Mouse (Mus musculus) adrenal gland, postnatal 4 days (tissue): ENCODE data around the gene Slc7a6. TPM values are rescaled to one million over a fixed set of nuclear protein-coding genes. Genes with fewer than 3 reads are reported as not detected.

Experiments used
- DNase-seq, 2 experiments: peaks; one replicate each; pipeline ENCODE4 v3.0.0; 2021 to 2022; ENCODE audit warnings: low spot score in 2 of 2, mixed read lengths in 2 of 2
- long read RNA-seq, 2 experiments: library from polyadenylated mRNA; stranded (forward); transcript quantifications; one replicate each; pipeline ENCODE4 v2.0.0; 2021
- total RNA-seq, 2 experiments: library from RNA; stranded (reverse); gene quantifications; 2 replicates each; pipeline ENCODE4 v1.2.3; 2021

Slc7a6 gene
- total RNA-seq = 10 to 100 TPM; 21.0 to 25.3 TPM
- long read RNA-seq, experiment 1, partial matches to known transcripts = 1 of 2 reads
- long read RNA-seq, experiment 1, other reads (novel, unspliced or antisense) = 0 of 2 reads
- long read RNA-seq, experiment 2, transcript Slc7a6-201 (10 exons, 3,750 nt) = major isoform, 8 of 14 reads
- long read RNA-seq, experiment 2, partial matches to known transcripts = 5 of 14 reads
- long read RNA-seq, experiment 2, other reads (novel, unspliced or antisense) = 1 of 14 reads

GRCm38 (mm10) chr8:106168356-106169016, at the start of gene Slc7a6:
TSS of gene Slc7a6 (plus strand) at chr8:106168857.
- DNase-seq = peak; percentile 53 to 64

- DNase-seq = no peak
Observed at GRCm38 (mm10) chr8:106123443-106123842, 45.2 kb upstream of the Slc7a6 start.

DNA sequence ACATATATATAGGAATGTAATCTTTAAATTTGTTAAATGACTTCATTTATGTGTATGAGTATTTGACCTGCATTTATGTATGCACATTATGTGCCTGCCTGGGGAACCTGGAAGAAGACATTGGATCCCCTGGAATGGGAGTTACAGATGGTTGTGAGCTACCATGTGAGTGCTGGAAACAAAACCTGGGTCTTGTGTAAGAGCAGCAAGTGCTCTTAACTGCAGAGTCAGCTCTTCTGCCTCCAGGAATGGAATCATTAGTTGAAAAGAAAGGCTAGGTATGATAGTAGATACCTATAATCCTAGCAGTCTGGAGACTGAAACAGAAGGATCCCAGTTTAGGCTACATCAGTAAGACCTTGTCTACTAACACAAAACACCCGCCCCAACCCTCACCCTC, 42.6 kb upstream of the Slc7a6 start:
- no peak for DNase-seq

DNA sequence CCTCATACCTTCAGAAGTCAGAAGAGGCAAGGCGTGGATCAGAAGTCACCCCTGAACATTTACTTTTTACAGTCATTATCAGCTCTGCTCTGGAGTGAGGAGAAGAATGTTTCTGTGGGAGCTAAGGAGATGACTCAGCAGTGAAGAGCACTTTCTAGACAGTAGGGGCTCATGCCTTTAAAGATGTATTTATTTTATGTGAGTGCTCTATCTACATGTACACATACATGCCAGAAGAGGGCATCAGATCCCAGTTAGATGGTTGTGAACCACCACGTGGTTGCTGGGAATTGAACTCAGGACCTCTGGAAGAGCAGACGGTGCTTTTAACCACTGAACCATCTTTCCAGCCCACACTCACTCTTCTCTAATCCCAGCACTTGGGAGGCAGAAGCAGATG, 41.6 kb upstream of the Slc7a6 start:
- no peak for DNase-seq

- DNase-seq = no peak
Observed at GRCm38 (mm10) chr8:106127882-106128410, 40.7 kb upstream of the Slc7a6 start.

- DNase-seq = no peak
Observed at GRCm38 (mm10) chr8:106129232-106129930, 39.3 kb upstream of the Slc7a6 start.

DNA sequence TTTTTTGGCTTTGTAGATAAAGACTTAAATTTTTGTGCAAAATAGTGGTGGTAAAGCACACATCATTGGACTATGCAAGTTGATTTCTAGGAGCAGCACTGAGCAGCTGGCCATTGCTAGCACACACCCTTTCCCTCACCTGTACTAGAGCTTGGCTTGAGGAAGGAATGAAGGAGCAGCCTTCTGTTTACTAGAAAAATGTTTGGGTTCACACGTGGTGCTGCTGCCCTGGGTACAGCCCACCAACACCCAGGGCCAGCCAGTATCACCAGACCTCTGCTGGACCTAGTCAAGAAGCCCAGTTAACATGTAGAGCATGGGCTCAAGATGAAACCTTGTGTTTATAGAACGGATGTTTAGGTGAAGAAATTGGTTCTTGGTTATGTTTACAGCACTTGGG, 38.7 kb upstream of the Slc7a6 start:
- DNase-seq = no peak

GRCm38 (mm10) chr8:106130505-106130904, 38.2 kb upstream of the Slc7a6 start:
- DNase-seq = no peak

DNA sequence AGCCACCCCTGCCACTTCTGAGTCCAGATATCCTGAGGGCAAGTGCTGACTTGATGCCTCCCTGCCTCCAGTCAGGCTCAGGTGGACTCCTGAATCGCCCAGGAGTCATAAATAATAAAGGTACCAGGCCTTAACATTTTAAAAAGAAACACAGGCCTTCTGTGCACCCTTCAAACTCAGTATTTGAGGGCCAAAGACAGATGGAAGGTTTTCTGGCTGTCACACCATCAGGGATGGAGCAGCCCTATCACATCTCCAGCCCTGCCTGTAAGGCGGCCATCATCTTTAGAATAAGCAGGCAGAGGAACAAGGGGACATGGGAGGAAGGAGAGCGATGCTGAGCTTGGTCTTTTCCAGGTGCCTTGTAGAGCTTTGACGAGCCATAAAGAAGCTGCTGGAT, 37.6 kb upstream of the Slc7a6 start:
- DNase-seq = no peak

GRCm38 (mm10) chr8:106131488-106132222, 37.0 kb upstream of the Slc7a6 start:
- DNase-seq = no peak

- no peak for DNase-seq
Observed at GRCm38 (mm10) chr8:106132356-106132755, 36.3 kb upstream of the Slc7a6 start.

DNA sequence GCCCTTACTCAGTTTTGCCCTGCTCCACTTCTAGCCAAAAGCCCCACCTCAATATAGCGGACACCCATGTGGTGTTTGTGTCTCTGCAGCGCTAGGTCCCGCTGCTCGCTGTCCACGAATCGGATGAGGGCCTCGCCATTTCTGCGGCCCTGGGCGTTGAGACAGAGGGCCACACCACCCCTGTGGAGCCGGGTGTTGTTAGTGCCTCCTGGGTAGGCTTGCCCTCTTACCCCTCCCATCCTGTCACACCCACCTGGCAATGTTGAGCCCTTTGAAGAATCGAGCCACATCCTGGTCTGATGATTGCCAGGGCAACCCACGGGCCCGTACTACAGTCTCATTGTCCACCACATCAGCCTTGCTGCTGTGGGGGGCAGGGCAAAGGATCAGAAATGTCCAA, 35.1 kb upstream of the Slc7a6 start:
- no peak for DNase-seq

DNA sequence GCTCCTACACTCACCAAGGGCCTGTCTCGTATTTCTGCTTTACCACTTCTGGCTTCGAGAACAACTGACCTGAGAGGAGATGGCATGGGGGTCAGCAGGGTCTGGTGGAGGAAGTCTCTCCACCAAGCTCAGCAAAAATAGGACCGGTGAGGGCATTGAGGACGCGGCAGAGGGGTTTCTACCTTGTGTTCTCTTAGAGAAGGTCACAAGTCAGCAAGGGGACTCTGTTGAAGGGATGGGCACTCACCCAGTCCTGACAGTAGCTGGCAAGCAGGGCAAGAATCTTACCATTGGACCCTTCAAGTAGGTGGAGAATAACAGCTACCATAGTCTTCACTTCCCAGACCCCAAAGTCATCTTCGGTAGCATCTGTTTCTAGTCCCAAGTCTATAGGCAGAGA, 34.7 kb upstream of the Slc7a6 start:
- no peak for DNase-seq

DNA sequence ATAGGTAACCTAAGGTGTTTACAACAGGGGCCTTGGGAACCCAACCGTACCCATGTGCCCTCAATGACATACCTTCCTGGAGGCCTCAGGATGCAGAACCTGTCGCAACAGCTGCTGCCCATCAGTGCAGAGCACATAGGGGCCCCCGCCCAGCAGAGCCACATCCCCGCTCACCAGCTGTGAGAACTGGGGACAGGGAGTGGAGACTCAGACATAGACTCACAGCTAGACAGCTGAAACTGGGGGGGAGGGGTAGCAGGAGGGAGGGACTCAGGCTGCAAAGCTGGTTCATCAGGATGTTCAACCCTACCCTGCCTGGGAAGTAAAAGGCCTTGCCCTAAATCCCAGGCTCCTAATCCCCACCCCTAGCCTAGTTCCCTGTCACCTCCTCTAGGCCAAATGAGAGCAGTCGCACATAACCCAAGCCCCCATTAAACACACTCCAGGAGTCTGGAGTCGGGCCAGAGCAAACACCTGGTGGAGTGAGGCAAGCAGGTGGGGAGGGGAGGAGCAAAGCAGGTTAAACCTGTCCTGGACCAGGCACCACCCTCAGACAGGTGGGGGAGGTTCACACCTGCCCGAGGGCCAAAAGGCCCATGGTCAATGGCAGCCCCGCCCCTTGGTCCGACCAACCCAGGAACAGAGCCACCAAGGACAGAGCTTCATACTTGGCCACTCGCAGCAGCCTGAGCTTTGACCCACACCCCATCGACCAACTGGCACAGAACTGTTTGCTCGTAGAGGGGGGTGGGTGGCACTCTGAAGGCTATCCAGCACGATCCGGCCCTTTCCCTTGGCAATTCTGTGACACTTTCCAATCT, 33.7 kb upstream of the Slc7a6 start:
- DNase-seq = no peak

DNA sequence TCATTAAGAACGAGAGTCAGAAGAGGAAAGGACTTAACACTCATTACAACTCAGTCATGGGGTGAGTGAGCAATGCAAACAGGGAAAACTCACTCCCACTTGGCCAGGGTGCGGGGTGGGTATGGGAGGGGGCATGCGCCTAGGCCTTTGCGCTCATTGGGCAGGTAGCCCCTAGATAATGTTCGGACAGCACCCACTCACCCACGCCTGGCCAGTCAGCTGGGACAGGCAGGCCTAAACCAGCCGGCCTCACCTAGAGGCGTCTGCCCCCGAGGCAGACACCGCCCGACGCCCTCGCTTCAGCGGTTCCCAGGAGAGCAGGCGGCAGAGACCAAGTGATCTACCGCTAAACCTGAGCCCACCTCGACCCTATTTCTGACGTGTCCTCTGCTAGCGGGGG, 33.0 kb upstream of the Slc7a6 start:
- no peak for DNase-seq

GRCm38 (mm10) chr8:106136156-106137130, 32.2 kb upstream of the Slc7a6 start, which contains the start of gene Esrp2:
TSS of gene Esrp2 (minus strand) at chr8:106136974.
- DNase-seq = no peak

GRCm38 (mm10) chr8:106137218-106137905, 31.3 kb upstream of the Slc7a6 start:
- no peak for DNase-seq

DNA sequence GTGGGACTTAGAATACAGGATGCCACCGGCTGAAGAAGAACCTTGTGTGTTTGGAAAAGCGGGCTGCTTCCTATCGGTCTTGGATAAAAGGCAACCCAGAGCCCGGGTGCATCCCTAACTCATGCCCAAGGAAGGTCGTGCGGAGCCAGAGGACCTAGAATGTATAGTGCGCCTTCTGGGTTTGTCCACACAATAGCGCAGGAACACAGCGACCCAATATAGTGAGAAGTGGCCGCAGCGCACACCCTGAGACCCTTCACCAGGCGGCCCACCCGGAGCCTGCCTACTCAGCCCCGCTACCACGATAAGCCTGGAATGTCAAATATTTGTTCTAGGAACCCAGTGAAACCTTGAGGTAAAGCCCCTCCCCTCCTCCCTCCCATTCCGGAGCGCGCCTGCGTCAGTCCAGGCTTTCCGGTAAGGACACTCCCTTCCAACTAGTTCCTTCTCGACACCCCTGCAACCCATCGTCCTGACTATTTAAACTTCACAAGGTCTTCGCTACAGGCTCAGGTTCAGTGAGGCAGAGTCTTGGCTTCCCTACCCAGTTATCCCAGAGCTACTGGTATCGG, 30.7 kb upstream of the Slc7a6 start:
- DNase-seq = no peak
